Mouse (Mus musculus): ENCODE results near the gene Zfp931.

GRCm38 (mm10) chr2:178125427-178125826, 47.2 kb upstream of the Zfp931 start:
- no peak for TF ChIP-seq CTCF (IDR thresholded peaks at IDR 0.05; ENCODE audit: extremely low read depth, insufficient read depth, insufficient read length, insufficient replicate concordance)
- no peak for TF ChIP-seq POLR2A (IDR thresholded peaks at IDR 0.05; ENCODE audit: low read depth, low read length)
